Mouse (Mus musculus) CD4-positive helper T cell, adult 2 months (primary cell): ENCODE measurements around the gene Trappc6b.

ENCODE experiments used
- DNase-seq: peaks from one replicate; pipeline ENCODE4 v3.0.0-alpha.2; 2012; ENCODE audit warnings: low read depth, missing footprints, low spot score

Trappc6b gene

DNA sequence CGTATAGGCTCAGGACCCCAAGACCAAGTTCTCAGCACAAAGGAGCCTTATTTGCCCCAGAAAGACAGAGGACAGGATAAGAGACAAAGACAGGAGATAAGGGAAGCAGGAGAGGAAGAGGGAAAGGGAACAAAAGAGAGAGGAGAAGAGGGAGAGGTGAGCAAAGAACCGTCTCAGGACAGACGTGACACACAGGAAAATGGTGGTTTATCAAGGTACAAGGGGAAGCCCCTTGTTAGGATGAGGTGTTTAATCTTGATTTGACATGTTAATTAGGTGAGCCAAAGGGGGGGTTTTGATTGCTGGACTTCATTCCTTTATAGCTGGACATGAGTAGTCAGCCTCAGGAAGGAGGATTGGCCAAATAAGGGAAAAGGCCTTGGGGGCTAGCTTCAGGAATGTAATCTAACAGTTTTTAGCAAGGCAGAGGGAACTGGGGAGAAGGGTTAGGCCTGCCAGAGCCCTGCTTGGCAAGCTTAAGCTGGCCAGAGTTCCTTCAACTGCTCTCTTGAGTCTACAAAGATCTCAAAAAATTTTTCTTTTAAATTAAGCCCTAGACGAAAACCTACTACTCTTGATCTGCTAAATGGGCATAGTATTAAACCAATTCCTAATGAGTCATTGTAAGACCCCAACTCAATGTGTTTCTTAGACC, 5.9 kb downstream of the Trappc6b start:
- DNase-seq, result peak; percentile 55

GRCm38 (mm10) chr12:59053976-59054375, 7.3 kb downstream of the Trappc6b start:
- DNase-seq, result no peak

GRCm38 (mm10) chr12:59053166-59053565, 8.1 kb downstream of the Trappc6b start:
- no peak for DNase-seq

GRCm38 (mm10) chr12:59052470-59052869, 8.8 kb downstream of the Trappc6b start:
- DNase-seq, result no peak

- no peak for DNase-seq
Observed at GRCm38 (mm10) chr12:59040851-59041250, 20.4 kb downstream of the Trappc6b start.

DNA sequence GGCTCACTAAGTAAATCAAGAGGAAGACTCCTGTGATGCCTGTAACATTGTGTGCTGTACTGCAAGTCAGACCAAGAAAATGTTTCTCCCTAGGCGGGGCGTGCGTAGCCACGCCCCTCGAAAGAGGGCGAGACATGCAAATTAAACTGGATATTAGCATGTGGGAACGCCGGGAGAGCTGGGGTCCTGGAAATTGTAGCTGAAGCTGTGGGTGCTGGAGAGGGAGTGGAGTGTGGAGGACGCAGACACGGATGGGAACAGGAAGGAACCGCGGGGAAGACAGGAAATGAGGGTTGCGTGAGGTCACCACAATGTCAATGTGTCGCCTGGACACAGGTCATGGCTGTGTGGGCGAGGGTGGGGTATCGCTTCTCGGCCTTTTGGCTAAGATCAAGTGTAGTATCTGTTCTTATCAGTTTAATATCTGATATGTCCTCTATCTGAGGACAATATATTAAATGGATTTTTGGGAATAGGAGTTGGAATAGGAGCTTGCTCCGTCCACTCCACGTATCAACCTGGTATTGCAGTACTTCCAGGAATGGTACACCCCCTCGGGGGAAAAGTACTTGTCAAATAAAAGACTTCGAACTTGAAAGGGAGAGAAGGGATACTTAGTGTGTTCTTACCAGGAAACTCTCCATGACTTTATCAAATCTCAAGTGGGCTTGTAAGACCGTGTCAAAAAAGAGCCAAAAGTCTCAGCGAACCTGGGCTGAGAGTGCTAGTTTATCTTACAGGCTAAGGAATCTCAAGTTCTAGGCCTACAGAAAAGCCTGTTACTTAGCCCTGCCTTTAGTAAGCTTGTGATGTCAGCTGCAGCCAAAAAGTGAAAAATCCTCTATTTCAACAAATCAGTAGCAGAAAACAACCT, 21.1 kb downstream of the Trappc6b start:
- peak; percentile 64 for DNase-seq

- no peak for DNase-seq
Observed at GRCm38 (mm10) chr12:59039162-59039970, 21.9 kb downstream of the Trappc6b start.

DNA sequence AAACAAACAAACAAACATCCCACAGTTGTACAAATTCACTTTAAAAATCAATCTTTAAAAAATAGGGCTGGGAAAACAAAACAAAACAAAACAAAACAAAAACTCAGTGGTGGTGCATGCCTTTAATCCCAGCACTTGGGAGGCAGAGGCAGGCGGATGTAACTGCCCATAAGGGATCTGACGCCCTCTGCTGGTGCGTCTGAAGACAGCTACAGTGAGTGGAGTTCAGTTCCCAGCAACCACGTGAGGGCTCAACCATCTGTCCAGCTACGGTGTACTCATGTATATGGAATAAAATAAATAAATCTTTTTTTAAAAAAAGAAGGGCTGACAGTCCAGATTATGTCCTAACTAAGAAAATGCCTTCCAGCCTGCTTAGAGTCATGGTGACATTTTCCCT, 29.2 kb downstream of the Trappc6b start:
- peak; percentile 39 for DNase-seq

DNA sequence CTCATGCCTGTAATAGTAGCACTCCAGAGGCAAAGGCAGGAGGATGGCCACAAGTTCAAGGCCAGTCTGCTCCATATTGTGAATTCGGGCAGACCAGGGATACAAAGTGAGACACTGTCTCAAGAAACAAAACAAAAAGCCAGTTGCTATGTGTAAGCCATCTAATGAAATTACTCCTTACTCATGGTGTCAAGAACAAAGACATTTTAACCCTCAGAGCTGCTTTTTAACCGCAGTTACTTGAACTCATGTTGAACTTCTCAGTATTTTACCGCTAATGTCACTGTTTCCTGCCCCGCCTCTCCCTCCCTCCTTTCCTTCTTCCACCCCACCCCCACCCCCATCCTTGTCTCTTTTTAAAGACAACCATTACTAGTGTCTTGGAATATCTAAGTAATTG, 40.0 kb downstream of the Trappc6b start:
- peak; percentile 54 for DNase-seq

DNA sequence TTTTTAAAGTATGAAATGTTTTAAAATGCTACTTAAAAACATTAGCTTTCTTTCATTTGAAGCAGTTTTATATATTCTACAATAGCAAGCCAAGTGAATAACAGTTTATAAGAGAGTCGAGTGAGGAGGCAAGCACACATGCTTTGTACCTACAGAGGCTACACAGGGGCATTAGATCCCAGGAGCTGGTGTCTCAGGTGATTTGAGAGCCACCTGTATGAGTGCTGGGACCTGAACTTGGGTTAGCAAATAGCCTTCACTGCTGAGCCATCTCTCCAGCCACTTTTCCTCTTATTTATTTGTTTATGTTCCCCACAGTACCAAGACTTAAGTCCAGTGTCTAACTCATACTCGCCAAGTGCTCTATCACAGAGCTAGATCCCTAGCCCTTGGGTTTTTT, 41.4 kb downstream of the Trappc6b start:
- no peak for DNase-seq

- no peak for DNase-seq
Observed at GRCm38 (mm10) chr12:59017970-59018369, 43.3 kb downstream of the Trappc6b start.

DNA sequence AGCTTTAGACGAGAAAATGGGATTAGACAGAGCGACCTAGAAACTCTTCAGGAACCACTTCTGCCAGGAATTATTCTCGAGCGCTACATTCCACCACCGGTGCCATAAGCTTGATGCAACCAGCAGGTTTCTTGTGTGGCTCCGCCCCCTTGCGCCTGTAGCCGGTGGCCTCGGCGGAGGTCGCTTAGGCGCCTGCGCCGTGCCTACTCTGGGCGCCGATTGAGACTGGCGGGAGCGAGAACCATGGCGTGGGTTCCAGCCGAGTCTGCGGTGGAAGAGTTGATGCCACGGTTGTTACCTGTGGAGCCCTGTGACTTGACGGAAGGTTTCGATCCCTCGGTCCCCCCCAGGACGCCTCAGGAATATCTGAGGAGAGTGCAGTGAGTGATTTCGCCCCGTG, 48.0 kb downstream of the Trappc6b start, which contains the start of gene Gemin2:
TSS of gene Gemin2 (plus strand) at position 160 of the 400 bp plus-strand sequence.
- peak; percentile 93 for DNase-seq

GRCm38 (mm10) chr12:59012710-59013091, 48.6 kb downstream of the Trappc6b start:
- DNase-seq, result peak; percentile 52

DNA sequence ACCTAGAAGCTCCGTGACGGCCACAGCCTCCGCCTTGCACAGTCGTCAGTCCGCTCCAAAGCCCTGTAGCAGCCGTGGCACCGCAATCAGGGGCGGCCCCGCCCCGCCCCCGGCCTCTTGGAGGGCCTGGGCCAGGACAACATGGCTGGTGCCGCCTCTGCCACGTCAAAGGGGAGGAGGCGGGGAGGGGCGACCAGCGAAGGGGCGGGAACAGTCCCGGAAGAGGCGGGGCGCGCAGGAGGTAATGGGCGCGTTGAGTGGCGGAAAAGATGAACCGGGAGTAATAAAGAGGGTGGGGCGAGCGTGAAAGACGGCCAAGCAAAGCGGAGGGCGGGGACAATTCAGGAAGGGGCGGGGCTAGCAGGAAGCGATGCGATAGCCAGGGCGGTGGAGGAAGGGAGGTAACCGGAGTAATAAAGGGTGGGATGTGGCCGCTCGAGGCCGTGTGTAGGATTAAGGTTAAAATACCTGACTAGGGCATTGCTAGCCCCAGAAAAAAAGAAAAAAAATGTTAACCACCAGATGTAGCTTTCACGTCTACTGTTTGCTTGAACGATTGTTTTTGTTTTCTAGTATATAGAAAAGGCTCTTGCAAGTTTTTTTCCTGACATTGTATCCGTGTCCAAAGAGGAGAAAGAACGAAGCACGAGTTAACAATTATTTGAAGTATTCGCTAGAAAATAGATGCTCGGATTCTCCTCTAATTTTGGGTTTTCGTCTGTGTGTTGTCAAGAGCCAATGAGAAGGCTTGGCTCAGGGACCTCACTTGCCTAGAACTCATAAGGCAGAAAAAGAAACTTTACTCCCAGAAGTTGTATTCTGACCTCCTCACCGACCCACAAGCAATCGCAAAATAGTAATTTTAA, 49.2 kb downstream of the Trappc6b start, which contains the start of gene Sec23a:
TSS of gene Sec23a (minus strand) at position 174 of the 866 bp plus-strand sequence.
- peak; percentile 99 for DNase-seq

GRCm38 (mm10) chr12:59011275-59011843, 49.9 kb downstream of the Trappc6b start:
- no peak for DNase-seq

DNA sequence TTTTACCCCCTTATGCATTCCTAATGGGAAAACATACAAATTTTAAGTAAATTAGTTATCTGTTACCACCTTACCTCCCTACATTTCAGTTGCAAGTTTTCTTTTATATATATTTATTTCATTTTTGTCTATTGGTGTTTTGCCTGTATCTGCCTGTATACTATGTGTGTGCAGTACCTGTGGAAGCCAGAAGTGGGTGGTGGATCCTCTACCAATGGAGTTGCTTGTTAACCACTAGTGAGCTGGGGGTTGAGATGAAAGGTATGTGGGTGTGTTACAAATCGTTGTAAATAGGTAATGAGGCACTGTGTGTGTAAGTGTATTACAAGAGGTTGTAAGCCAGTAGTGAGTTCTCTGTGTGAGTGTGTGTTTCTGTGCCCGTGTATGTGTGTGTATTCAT, 50.8 kb downstream of the Trappc6b start:
- DNase-seq, result peak; percentile 67
